Mouse (Mus musculus) testis, adult 10 weeks (tissue): Measurements from ENCODE around the gene Esx1. TPM values are rescaled to one million over a fixed set of nuclear protein-coding genes. Genes with fewer than 3 reads are reported as not detected.

ENCODE experiments used
- polyA plus RNA-seq: library from polyadenylated mRNA; stranded (reverse); fragments of 350-450 nt; fragmentation: Illumina TruSeq; extraction: RNeasy Lipid Tissue Mini Kit (QIAGEN cat#74804); gene quantifications from one replicate; pipeline ENCODE4 v1.2.3, GENCODE M21; 2014; ENCODE audit warnings: low read depth, low replicate concordance

Gene Esx1
- 5.6 TPM for polyA plus RNA-seq

DNA sequence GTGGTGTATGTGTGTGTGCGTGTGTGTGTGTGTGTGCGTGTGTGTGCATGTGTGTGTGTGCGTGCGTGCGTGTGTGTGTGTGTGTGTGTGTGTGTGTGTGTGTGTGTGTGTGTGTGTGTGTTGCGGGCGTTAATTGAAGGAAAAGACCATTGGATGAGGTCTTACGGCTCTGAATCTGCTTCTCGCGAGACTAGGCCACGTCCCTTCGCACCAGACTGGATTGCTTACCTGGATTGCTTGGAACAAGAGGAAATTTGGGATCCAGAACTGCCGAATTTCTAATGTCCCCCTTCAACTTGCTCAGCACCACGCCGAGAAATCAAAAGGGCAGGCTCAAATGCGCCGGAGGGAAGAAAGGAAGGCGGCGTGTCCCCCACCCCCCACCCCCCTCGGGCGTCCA is at the start of gene Esx1:
Esx1 (minus strand) TSS at position 366 of the 400 bp plus-strand sequence.

Other genes starting within 250 kb of the Esx1 start
- 3.1 TPM for gene H2bfm, start 194.8 kb downstream of the Esx1 start, polyA plus RNA-seq
- 323 TPM for gene Tmsb15b2, start 146.6 kb downstream of the Esx1 start, polyA plus RNA-seq
- 23.9 TPM for gene Tmsb15l, start 145.2 kb downstream of the Esx1 start, polyA plus RNA-seq
- 129 TPM for gene Tmsb15b1, start 145.2 kb downstream of the Esx1 start, polyA plus RNA-seq
- gene Zcchc18, start 128.9 kb downstream of the Esx1 start, polyA plus RNA-seq, result 3.0 TPM
- gene Slc25a53, start 83.8 kb downstream of the Esx1 start, polyA plus RNA-seq, result 5.3 TPM
- 2.9 TPM for gene Fam199x, start 72.5 kb downstream of the Esx1 start, polyA plus RNA-seq